Mouse (Mus musculus): ENCODE measurements around the gene Znrf3.

Gene Znrf3

GRCm38 (mm10) chr11:5398301-5399053 is 46.2 kb downstream of the Znrf3 start:
- DNase-seq (ENCODE audit: low read depth, low spot score) = peak; percentile 32

GRCm38 (mm10) chr11:5390969-5391831 is 53.4 kb downstream of the Znrf3 start:
- DNase-seq (ENCODE audit: low read depth, low spot score) = no peak

- DNase-seq (ENCODE audit: low read depth, low spot score) = no peak
Measured at GRCm38 (mm10) chr11:5382652-5383051, 62.0 kb downstream of the Znrf3 start.

- DNase-seq (ENCODE audit: low read depth, low spot score) = no peak
Measured at GRCm38 (mm10) chr11:5381226-5381625, 63.4 kb downstream of the Znrf3 start.

- no peak for DNase-seq (ENCODE audit: low read depth, low spot score)
Measured at GRCm38 (mm10) chr11:5380275-5380674, 64.4 kb downstream of the Znrf3 start.

- no peak for DNase-seq (ENCODE audit: low read depth, low spot score)
Measured at GRCm38 (mm10) chr11:5369176-5369575, 75.5 kb downstream of the Znrf3 start.

GRCm38 (mm10) chr11:5368492-5368891 is 76.2 kb downstream of the Znrf3 start:
- no peak for DNase-seq (ENCODE audit: low read depth, low spot score)

- no peak for DNase-seq (ENCODE audit: low read depth, low spot score)
Measured at GRCm38 (mm10) chr11:5355266-5355764, 89.3 kb downstream of the Znrf3 start.

GRCm38 (mm10) chr11:5354753-5355152 is 89.9 kb downstream of the Znrf3 start:
- DNase-seq (ENCODE audit: low read depth, low spot score) = no peak

- no peak for DNase-seq (ENCODE audit: low read depth, low spot score)
Measured at GRCm38 (mm10) chr11:5353032-5353431, 91.6 kb downstream of the Znrf3 start.

GRCm38 (mm10) chr11:5349483-5349882 is 95.2 kb downstream of the Znrf3 start:
- DNase-seq (ENCODE audit: low read depth, low spot score) = no peak

GRCm38 (mm10) chr11:5346845-5347640 is 97.6 kb downstream of the Znrf3 start:
- DNase-seq (ENCODE audit: low read depth, low spot score) = peak; percentile 16

- DNase-seq (ENCODE audit: low read depth, low spot score) = no peak
Measured at GRCm38 (mm10) chr11:5343748-5344147, 100.9 kb downstream of the Znrf3 start.

GRCm38 (mm10) chr11:5339732-5340131 is 104.9 kb downstream of the Znrf3 start:
- no peak for DNase-seq (ENCODE audit: low read depth, low spot score)

- DNase-seq (ENCODE audit: low read depth, low spot score) = peak; percentile 30
Measured at GRCm38 (mm10) chr11:5336852-5337251, 107.8 kb downstream of the Znrf3 start.

GRCm38 (mm10) chr11:5336269-5336668 is 108.4 kb downstream of the Znrf3 start:
- DNase-seq (ENCODE audit: low read depth, low spot score) = no peak

- no peak for DNase-seq (ENCODE audit: low read depth, low spot score)
Measured at GRCm38 (mm10) chr11:5330851-5331250, 113.8 kb downstream of the Znrf3 start.

- DNase-seq (ENCODE audit: low read depth, low spot score) = no peak
Measured at GRCm38 (mm10) chr11:5327693-5328092, 117.0 kb downstream of the Znrf3 start.

GRCm38 (mm10) chr11:5326252-5326651 is 118.4 kb downstream of the Znrf3 start:
- no peak for DNase-seq (ENCODE audit: low read depth, low spot score)

- DNase-seq (ENCODE audit: low read depth, low spot score) = peak; percentile 32
Measured at GRCm38 (mm10) chr11:5325217-5325616, 119.4 kb downstream of the Znrf3 start.

- peak; percentile 64 for DNase-seq (ENCODE audit: low read depth, low spot score)
Measured at GRCm38 (mm10) chr11:5324296-5324695, 120.4 kb downstream of the Znrf3 start.

GRCm38 (mm10) chr11:5321687-5322086 is 123.0 kb downstream of the Znrf3 start:
- no peak for DNase-seq (ENCODE audit: low read depth, low spot score)

Data from ZHBTc4 (cell line).